Mouse (Mus musculus): ENCODE measurements at regions not wholly inside any gene's neighbourhood (a gene's known extent, or its start where the extent isn't known, plus 50 kb on each side); places are given as distances from the start of the nearest gene placed in this dataset.
A peak's percentile ranks its signal among the peaks of the same experiment; 100 is the strongest.

DNA sequence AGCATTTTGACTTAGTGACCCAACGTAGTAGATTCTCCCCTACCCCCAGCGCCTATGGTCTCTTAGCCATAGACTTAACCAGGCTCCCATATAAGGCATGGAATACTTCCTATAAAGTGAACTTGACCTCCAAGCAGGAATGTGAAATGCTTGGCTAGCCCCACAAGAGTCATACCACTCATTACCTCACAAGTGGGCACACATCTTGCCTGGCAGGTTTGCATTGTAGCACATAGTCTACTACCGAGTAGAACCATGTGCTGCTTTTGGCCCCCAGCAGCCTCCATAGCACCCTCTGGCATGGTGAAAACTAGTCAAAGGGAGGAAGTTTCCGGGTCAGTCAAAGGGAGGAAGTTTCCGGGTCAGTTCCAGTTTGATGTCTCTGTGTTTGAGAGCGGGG is 385.5 kb downstream of the Vps13c start:
- 88% methylated on average over 6 of the region's 6 CpGs for WGBS
- Histone ChIP-seq H3K4me2 (replicated peaks; ENCODE audit: low read depth, low read length) (no peak overlapping the region), H3K4me1 (ENCODE audit: control insufficient read depth, insufficient read depth, low read length) (no peaks in the 10 kb centered on the region), H3K9ac (replicated peaks; ENCODE audit: low read depth, low read length) (no peak overlapping the region), H3K36me3 (ENCODE audit: control insufficient read depth, insufficient read depth, low read length) (no peaks in the 10 kb centered on the region), H3K27ac (ENCODE audit: low read length) (no peak overlapping the region), H3K4me3 (ENCODE audit: low read depth, low read length) (no peak overlapping the region), H3K9me3 (ENCODE audit: control insufficient read depth, low read depth, low read length) (no peaks in the 10 kb centered on the region), H3K27me3 (ENCODE audit: control insufficient read depth, insufficient read depth, low read length) (no peaks in the 10 kb centered on the region)
- no peak for ATAC-seq (ENCODE audit: insufficient number of reproducible peaks, insufficient read depth, low FRiP score, low read depth)

GRCm38 (mm10) chr9:68231131-68231530 is 390.9 kb downstream of the Vps13c start:
- Histone ChIP-seq H3K27me3 (ENCODE audit: control insufficient read depth, insufficient read depth, low read length) (no peaks in the 10 kb centered on the region), H3K9me3 (ENCODE audit: control insufficient read depth, low read depth, low read length) (no peaks in the 10 kb centered on the region), H3K4me2 (replicated peaks; ENCODE audit: low read depth, low read length) (no peak overlapping the region), H3K4me3 (ENCODE audit: low read depth, low read length) (no peak overlapping the region), H3K27ac (ENCODE audit: low read length) (no peak overlapping the region), H3K36me3 (ENCODE audit: control insufficient read depth, insufficient read depth, low read length) (no peaks in the 10 kb centered on the region), H3K4me1 (ENCODE audit: control insufficient read depth, insufficient read depth, low read length) (no peaks in the 10 kb centered on the region), H3K9ac (replicated peaks; ENCODE audit: low read depth, low read length) (no peak overlapping the region)
- 66% methylated on average over 3 of the region's 3 CpGs for WGBS
- no peak for ATAC-seq (ENCODE audit: insufficient number of reproducible peaks, insufficient read depth, low FRiP score, low read depth)

GRCm38 (mm10) chr9:68234979-68235649 is 394.9 kb downstream of the Vps13c start:
- Histone ChIP-seq H3K4me2 (replicated peaks; ENCODE audit: low read depth, low read length) (no peak overlapping the region), H3K27me3 (ENCODE audit: control insufficient read depth, insufficient read depth, low read length) (no peaks in the 10 kb centered on the region), H3K36me3 (ENCODE audit: control insufficient read depth, insufficient read depth, low read length) (no peaks in the 10 kb centered on the region), H3K9me3 (ENCODE audit: control insufficient read depth, low read depth, low read length) (no peaks in the 10 kb centered on the region), H3K4me1 (ENCODE audit: control insufficient read depth, insufficient read depth, low read length) (no peaks in the 10 kb centered on the region), H3K9ac (replicated peaks; ENCODE audit: low read depth, low read length) (no peak overlapping the region), H3K4me3 (ENCODE audit: low read depth, low read length) (no peak overlapping the region), H3K27ac (ENCODE audit: low read length) (no peak overlapping the region)
- 37% methylated on average over 12 of the region's 12 CpGs for WGBS
- ATAC-seq (ENCODE audit: insufficient number of reproducible peaks, insufficient read depth, low FRiP score, low read depth): no peak

DNA sequence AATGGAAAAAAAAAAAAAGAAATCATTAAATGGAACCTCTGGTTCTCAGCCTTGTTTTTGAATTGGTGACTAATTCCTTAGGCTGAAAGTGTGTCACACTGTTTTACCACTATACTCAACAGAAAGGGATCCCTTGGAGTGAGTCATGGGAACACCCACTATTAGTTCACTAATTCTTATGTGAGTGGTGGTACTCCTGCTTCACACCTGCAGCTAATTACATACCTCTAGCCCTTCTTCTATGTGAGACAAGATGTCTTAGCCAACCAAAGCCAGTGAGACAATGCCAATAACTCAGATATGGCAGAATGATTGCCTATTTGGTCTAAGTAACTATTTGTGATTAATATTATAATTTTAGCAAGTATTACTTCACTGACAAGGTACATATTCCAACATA is 398.9 kb downstream of the Vps13c start:
- Histone ChIP-seq H3K4me2 (replicated peaks; ENCODE audit: low read depth, low read length) (no peak overlapping the region), H3K36me3 (ENCODE audit: control insufficient read depth, insufficient read depth, low read length) (no peaks in the 10 kb centered on the region), H3K9ac (replicated peaks; ENCODE audit: low read depth, low read length) (no peak overlapping the region), H3K4me1 (ENCODE audit: control insufficient read depth, insufficient read depth, low read length) (no peaks in the 10 kb centered on the region), H3K27me3 (ENCODE audit: control insufficient read depth, insufficient read depth, low read length) (no peaks in the 10 kb centered on the region), H3K27ac (ENCODE audit: low read length) (no peak overlapping the region), H3K9me3 (ENCODE audit: control insufficient read depth, low read depth, low read length) (no peaks in the 10 kb centered on the region), H3K4me3 (ENCODE audit: low read depth, low read length) (no peak overlapping the region)
- no peak for ATAC-seq (ENCODE audit: insufficient number of reproducible peaks, insufficient read depth, low FRiP score, low read depth)

GRCm38 (mm10) chr9:68239551-68239950 is 399.4 kb downstream of the Vps13c start:
- H3K9me3 ChIP-seq (ENCODE audit: control insufficient read depth, low read depth, low read length): no peaks in the 10 kb centered on the region
- no peak overlapping the region for H3K4me2 ChIP-seq (replicated peaks; ENCODE audit: low read depth, low read length)
- H3K27me3 ChIP-seq (ENCODE audit: control insufficient read depth, insufficient read depth, low read length): no peaks in the 10 kb centered on the region
- no peaks in the 10 kb centered on the region for H3K36me3 ChIP-seq (ENCODE audit: control insufficient read depth, insufficient read depth, low read length)
- no peak overlapping the region for H3K27ac ChIP-seq (ENCODE audit: low read length)
- H3K4me1 ChIP-seq (ENCODE audit: control insufficient read depth, insufficient read depth, low read length): no peaks in the 10 kb centered on the region
- no peak for ATAC-seq (ENCODE audit: insufficient number of reproducible peaks, insufficient read depth, low FRiP score, low read depth)
- WGBS: 90% methylated on average over 5 of the region's 5 CpGs
- H3K9ac ChIP-seq (replicated peaks; ENCODE audit: low read depth, low read length): no peak overlapping the region
- no peak overlapping the region for H3K4me3 ChIP-seq (ENCODE audit: low read depth, low read length)

DNA sequence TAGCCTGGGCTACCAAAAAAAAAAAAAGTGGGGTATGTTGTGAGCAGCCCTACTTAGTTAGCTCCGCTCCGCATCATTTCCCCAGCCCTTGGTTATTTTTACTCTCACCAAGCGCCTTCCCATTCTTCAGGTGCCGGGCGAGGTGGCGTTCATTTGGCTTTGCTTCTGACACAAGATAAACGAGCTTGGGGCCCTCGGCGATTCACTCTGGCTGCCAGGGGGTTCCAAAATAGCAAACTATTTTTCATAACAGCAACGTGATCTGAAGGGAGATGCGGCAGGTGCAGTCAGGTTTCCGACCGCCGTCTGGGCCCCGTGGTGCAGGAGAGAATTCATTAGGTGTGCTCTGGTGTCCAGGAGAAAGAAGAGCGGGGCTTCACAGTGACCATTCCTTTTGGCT is 403.6 kb upstream of the Rora start:
- no peaks in the 10 kb centered on the region for H3K36me3 ChIP-seq (ENCODE audit: control insufficient read depth, insufficient read depth, low read length)
- ATAC-seq (ENCODE audit: insufficient number of reproducible peaks, insufficient read depth, low FRiP score, low read depth): no peak
- H3K27ac ChIP-seq (ENCODE audit: low read length): no peak overlapping the region
- H3K4me3 ChIP-seq (ENCODE audit: low read depth, low read length): no peak overlapping the region
- H3K4me1 ChIP-seq (ENCODE audit: control insufficient read depth, insufficient read depth, low read length): no peaks in the 10 kb centered on the region
- H3K27me3 ChIP-seq (ENCODE audit: control insufficient read depth, insufficient read depth, low read length): no peaks in the 10 kb centered on the region
- no peak overlapping the region for H3K9ac ChIP-seq (replicated peaks; ENCODE audit: low read depth, low read length)
- WGBS: 53% methylated on average over 16 of the region's 16 CpGs
- H3K9me3 ChIP-seq (ENCODE audit: control insufficient read depth, low read depth, low read length): no peaks in the 10 kb centered on the region
- no peak overlapping the region for H3K4me2 ChIP-seq (replicated peaks; ENCODE audit: low read depth, low read length)

GRCm38 (mm10) chr9:68254218-68254617 is 399.4 kb upstream of the Rora start:
- Histone ChIP-seq H3K9ac (replicated peaks; ENCODE audit: low read depth, low read length) (no peak overlapping the region), H3K36me3 (ENCODE audit: control insufficient read depth, insufficient read depth, low read length) (no peaks in the 10 kb centered on the region), H3K4me3 (ENCODE audit: low read depth, low read length) (no peak overlapping the region), H3K27ac (ENCODE audit: low read length) (no peak overlapping the region), H3K27me3 (ENCODE audit: control insufficient read depth, insufficient read depth, low read length) (no peaks in the 10 kb centered on the region), H3K4me2 (replicated peaks; ENCODE audit: low read depth, low read length) (no peak overlapping the region), H3K9me3 (ENCODE audit: control insufficient read depth, low read depth, low read length) (no peaks in the 10 kb centered on the region), H3K4me1 (ENCODE audit: control insufficient read depth, insufficient read depth, low read length) (no peaks in the 10 kb centered on the region)
- WGBS: 48% methylated on average over 3 of the region's 3 CpGs
- ATAC-seq (ENCODE audit: insufficient number of reproducible peaks, insufficient read depth, low FRiP score, low read depth): no peak

GRCm38 (mm10) chr9:68268551-68268950 is 385.0 kb upstream of the Rora start:
- H3K27ac ChIP-seq (ENCODE audit: low read length): no peak overlapping the region
- H3K4me2 ChIP-seq (replicated peaks; ENCODE audit: low read depth, low read length): no peak overlapping the region
- H3K9me3 ChIP-seq (ENCODE audit: control insufficient read depth, low read depth, low read length): no peaks in the 10 kb centered on the region
- H3K36me3 ChIP-seq (ENCODE audit: control insufficient read depth, insufficient read depth, low read length): no peaks in the 10 kb centered on the region
- ATAC-seq (ENCODE audit: insufficient number of reproducible peaks, insufficient read depth, low FRiP score, low read depth): no peak
- H3K27me3 ChIP-seq (ENCODE audit: control insufficient read depth, insufficient read depth, low read length): no peaks in the 10 kb centered on the region
- H3K4me3 ChIP-seq (ENCODE audit: low read depth, low read length): no peak overlapping the region
- 76% methylated on average over 18 of the region's 18 CpGs for WGBS
- H3K4me1 ChIP-seq (ENCODE audit: control insufficient read depth, insufficient read depth, low read length): no peaks in the 10 kb centered on the region
- no peak overlapping the region for H3K9ac ChIP-seq (replicated peaks; ENCODE audit: low read depth, low read length)

GRCm38 (mm10) chr9:68302232-68302925 is 351.2 kb upstream of the Rora start:
- Histone ChIP-seq H3K36me3 (ENCODE audit: control insufficient read depth, insufficient read depth, low read length) (no peaks in the 10 kb centered on the region), H3K9ac (replicated peaks; ENCODE audit: low read depth, low read length) (no peak overlapping the region), H3K4me1 (ENCODE audit: control insufficient read depth, insufficient read depth, low read length) (peaks cover 6% of the 10 kb centered on the region; the same call in 1 of the 2 replicates), H3K27me3 (ENCODE audit: control insufficient read depth, insufficient read depth, low read length) (no peaks in the 10 kb centered on the region), H3K4me3 (ENCODE audit: low read depth, low read length) (no peak overlapping the region), H3K27ac (ENCODE audit: low read length) (peak overlapping the region; percentile 85), H3K9me3 (ENCODE audit: control insufficient read depth, low read depth, low read length) (no peaks in the 10 kb centered on the region), H3K4me2 (replicated peaks; ENCODE audit: low read depth, low read length) (no peak overlapping the region)
- peak; percentile 80; the same call in 1 of the 2 replicates for ATAC-seq (ENCODE audit: insufficient number of reproducible peaks, insufficient read depth, low FRiP score, low read depth)
- 46% methylated on average over 7 of the region's 7 CpGs for WGBS

Data from stomach, embryonic 14.5 days (tissue).